Mouse (Mus musculus) heart, embryonic 11.5 days (tissue): Measurements from ENCODE around the gene Neurl1a. TPM values are rescaled to one million over a fixed set of nuclear protein-coding genes. Genes with fewer than 3 reads are reported as not detected.
A peak's percentile ranks its signal among the peaks of the same experiment; 100 is the strongest.

Experiments
- ATAC-seq: fragments of 200-750 bp; cut with Nextera tagmentation; replicated peaks from 2 replicates; pipeline ENCODE4 v1.8.0; 2017; ENCODE audit warnings: moderate library complexity; ENCODE audit not compliant: insufficient number of reproducible peaks, low FRiP score, low TSS enrichment
- H3K27ac ChIP-seq: fragments of 300-500 bp; sonication (generic); 2 replicates; pipeline ENCODE4 v1.5.1; 2014; ENCODE audit warnings: mild to moderate bottlenecking, low read depth, low read length
- H3K27me3 ChIP-seq: fragments of 300-500 bp; sonication (generic); 2 replicates; pipeline ENCODE4 v1.6.1; 2014; ENCODE audit warnings: mild to moderate bottlenecking, low read length, mixed read lengths; ENCODE audit not compliant: control insufficient read depth, insufficient read depth
- H3K36me3 ChIP-seq: fragments of 300-500 bp; sonication (generic); 2 replicates; pipeline ENCODE4 v1.6.1; 2014; ENCODE audit warnings: mild to moderate bottlenecking, low read length, moderate library complexity, mixed read lengths; ENCODE audit not compliant: control insufficient read depth, insufficient read depth
- H3K4me1 ChIP-seq: fragments of 300-500 bp; sonication (generic); 2 replicates; pipeline ENCODE4 v1.6.1; 2014; ENCODE audit warnings: low read length; ENCODE audit not compliant: control insufficient read depth, insufficient read depth
- H3K4me2 ChIP-seq: fragments of 300-500 bp; sonication (generic); 2 replicates; pipeline ENCODE4 v1.6.1; 2014; ENCODE audit warnings: mild to moderate bottlenecking, moderate library complexity
- H3K4me3 ChIP-seq: fragments of 300-500 bp; sonication (generic); 2 replicates; pipeline ENCODE4 v1.5.1; 2014; ENCODE audit warnings: low read depth, low read length
- H3K9ac ChIP-seq: fragments of 300-500 bp; sonication (generic); 2 replicates; pipeline ENCODE4 v1.6.1; 2014; ENCODE audit warnings: mild to moderate bottlenecking, low read depth, low read length, moderate library complexity
- H3K9me3 ChIP-seq: fragments of 300-500 bp; sonication (generic); replicated peaks from 2 replicates; pipeline ENCODE4 v1.6.1; 2016; ENCODE audit warnings: low read length; ENCODE audit not compliant: control insufficient read depth
- WGBS: fragments of 180-500 bp; shearing (Covaris S2); extraction: QIAGEN DNeasy Blood & Tissue Kit; methylation state at CpG from one replicate; pipeline ENCODE4 v1.1.7; 2014; ENCODE audit not compliant: insufficient replicate concordance; 5-methylcytosine and 5-hydroxymethylcytosine counted together
- polyA plus RNA-seq: library from polyadenylated mRNA; unstranded; fragments of >200 nt; fragmentation: Nextera tagmentation; extraction: Ambion mirVana; gene quantifications from 2 replicates; pipeline ENCODE4 v1.2.1, GENCODE M21; 2014

Gene Neurl1a
- polyA plus RNA-seq, 1 experiment from 2014 or later = 3.2 TPM

DNA sequence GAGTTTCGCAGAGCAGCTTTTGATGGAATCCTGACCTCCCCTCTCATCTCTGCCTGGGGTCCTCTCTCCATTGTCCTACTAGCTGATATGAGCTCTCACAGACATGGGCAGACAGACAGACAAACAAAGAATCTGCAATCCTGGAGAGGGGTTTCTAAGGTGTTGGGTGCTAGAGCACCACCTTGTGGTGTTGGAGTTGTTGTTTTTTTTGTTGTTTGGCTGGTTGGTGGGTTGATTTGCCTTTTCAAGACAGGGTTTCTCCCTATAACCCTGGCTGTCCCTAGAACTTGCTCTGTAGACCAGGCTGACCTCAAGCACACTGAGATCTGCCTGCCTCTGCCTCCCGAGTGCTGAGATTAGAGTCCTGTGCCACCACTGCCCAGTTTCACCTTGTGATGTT, 3.1 kb upstream of the Neurl1a start:
- ATAC-seq = no peak

DNA sequence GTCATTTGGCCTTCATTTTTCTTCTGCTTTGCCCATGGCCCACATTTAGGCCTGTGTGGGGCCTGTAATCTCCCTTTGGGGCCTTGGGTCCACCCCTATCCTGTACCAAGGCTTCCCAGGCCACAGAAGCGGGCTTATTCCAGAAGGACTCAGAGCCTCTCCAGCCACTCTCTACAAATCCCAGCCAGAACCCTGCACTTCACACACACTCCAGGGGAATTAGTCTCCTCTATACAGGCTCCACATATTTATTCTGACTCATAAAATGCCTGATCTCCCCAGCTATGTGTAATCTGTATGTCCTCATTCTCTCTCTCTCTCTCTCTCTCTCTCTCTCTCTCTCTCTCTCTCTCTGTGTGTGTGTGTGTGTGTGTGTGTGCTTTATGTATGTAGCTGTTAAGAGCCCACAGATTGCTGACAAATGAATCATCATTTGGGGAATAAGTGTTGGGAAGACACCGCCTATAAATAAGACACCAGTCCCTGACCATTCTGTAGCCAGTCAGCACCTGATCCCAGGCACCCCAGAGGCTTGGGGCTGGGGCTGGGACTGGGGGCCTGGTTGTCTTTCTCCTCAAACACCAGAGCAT, 1.6 kb upstream of the Neurl1a start:
- H3K36me3 ChIP-seq = no peaks in the 10 kb centered on the region
- H3K4me3 ChIP-seq = no peak overlapping the region
- H3K27me3 ChIP-seq = peaks cover 42% of the 10 kb centered on the region
- no peak overlapping the region for H3K27ac ChIP-seq
- no peak for ATAC-seq
- WGBS = 89% methylated on average over 2 of the region's 2 CpGs
- H3K4me1 ChIP-seq = no peaks in the 10 kb centered on the region
- no peak overlapping the region for H3K9ac ChIP-seq
- no peak overlapping the region for H3K4me2 ChIP-seq
- H3K9me3 ChIP-seq = peaks cover 5% of the 10 kb centered on the region

More for the DNA sequence above, 3.1 kb upstream of the Neurl1a start:
- no peaks in the 10 kb centered on the region for H3K9me3 ChIP-seq
- no peak overlapping the region for H3K4me2 ChIP-seq
- peaks cover 32% of the 10 kb centered on the region for H3K27me3 ChIP-seq
- no peaks in the 10 kb centered on the region for H3K36me3 ChIP-seq
- H3K27ac ChIP-seq = no peak overlapping the region
- 41% methylated on average over 2 of the region's 2 CpGs for WGBS
- no peaks in the 10 kb centered on the region for H3K4me1 ChIP-seq
- no peak overlapping the region for H3K9ac ChIP-seq
- H3K4me3 ChIP-seq = no peak overlapping the region

DNA sequence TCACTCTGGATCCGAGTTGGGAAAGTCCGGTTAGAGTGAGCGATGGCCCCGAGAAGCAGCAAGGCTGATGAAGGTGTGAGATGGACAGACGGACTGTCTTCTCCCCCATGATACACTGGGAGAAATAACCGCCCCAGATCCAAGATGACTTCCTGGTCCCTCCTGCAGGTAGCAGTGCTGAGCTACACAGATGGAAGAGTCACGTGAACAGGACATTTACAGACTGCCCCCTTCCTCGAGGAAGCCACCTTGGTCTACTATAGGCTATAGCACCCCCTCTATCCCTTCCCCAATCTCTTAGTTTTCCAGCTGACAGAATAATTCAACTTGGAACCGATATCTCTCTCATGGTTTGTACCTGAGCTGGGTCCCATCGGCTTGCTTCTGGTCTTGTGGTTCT, 619 bp upstream of the Neurl1a start:
- peaks cover 42% of the 10 kb centered on the region for H3K27me3 ChIP-seq
- peak overlapping the region; percentile 50 for H3K4me3 ChIP-seq
- H3K4me2 ChIP-seq = peak overlapping the region; percentile 85
- H3K9me3 ChIP-seq = peaks cover 8% of the 10 kb centered on the region
- no peak for ATAC-seq
- H3K9ac ChIP-seq = no peak overlapping the region
- no peaks in the 10 kb centered on the region for H3K4me1 ChIP-seq
- 19% methylated on average over 10 of the region's 10 CpGs for WGBS
- H3K27ac ChIP-seq = no peak overlapping the region
- no peaks in the 10 kb centered on the region for H3K36me3 ChIP-seq

DNA sequence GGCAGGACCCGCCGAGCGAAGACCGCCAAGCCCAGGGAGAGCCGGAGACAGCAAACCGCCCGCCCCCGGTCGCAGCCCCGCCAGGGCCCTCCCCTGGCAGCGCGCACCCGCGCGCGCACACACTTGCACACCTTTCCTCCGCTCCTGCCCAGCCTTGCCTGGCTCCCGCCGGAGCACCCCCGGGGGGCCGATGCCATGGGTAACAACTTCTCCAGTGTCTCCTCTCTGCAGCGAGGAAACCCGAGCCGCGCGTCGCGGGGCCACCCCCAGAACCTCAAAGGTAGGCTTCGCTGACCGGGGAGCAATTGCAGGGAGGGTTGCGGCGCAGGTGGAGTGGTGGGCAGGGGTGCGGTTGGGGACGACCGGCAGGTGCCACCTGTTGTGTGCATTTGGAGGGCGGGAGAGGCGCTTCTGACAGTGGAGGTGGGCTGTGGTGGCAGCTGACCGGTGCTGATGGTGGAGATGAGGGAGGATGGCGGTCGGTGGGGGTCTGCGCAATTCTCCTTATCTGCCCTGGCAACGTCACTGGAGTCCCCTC, 721 bp downstream of the Neurl1a start:
- H3K27me3 ChIP-seq = peaks cover 42% of the 10 kb centered on the region
- no peak overlapping the region for H3K27ac ChIP-seq
- ATAC-seq = peak; percentile 41; the same call in 1 of the 2 replicates
- peaks cover 8% of the 10 kb centered on the region for H3K9me3 ChIP-seq
- no peaks in the 10 kb centered on the region for H3K4me1 ChIP-seq
- H3K4me3 ChIP-seq = peak overlapping the region; percentile 50
- H3K4me2 ChIP-seq = peak overlapping the region; percentile 85
- H3K36me3 ChIP-seq = no peaks in the 10 kb centered on the region
- WGBS = 0% methylated on average over 27 of the region's 42 CpGs
- peak overlapping the region; percentile 34; the same call in 1 of the 2 replicates for H3K9ac ChIP-seq

DNA sequence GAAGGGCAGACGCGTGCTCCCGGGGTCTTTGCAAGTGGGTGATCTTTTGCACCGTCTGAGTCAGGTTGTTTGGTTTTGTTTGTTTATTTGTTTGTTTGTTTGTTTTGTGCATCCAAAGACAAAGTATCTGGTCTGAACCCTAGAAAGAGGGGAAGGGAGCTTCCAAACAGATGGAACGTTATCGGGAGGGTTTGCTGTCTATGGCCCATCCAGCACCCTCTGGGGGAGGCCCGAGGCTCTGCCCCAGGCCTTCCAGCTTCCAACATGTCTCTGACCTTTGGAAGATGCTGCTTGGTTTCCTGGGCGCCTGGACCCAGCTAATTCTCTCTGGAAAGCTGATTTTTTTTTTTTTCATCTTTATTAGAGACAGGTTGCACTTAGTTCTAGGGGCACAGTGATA, 1.4 kb downstream of the Neurl1a start:
- Histone ChIP-seq H3K4me1 (no peaks in the 10 kb centered on the region), H3K27ac (no peak overlapping the region), H3K9ac (no peak overlapping the region), H3K4me2 (no peak overlapping the region), H3K9me3 (peaks cover 8% of the 10 kb centered on the region), H3K4me3 (no peak overlapping the region), H3K36me3 (no peaks in the 10 kb centered on the region), H3K27me3 (peaks cover 42% of the 10 kb centered on the region)
- ATAC-seq = no peak
- WGBS = 19% methylated on average over 8 of the region's 8 CpGs

DNA sequence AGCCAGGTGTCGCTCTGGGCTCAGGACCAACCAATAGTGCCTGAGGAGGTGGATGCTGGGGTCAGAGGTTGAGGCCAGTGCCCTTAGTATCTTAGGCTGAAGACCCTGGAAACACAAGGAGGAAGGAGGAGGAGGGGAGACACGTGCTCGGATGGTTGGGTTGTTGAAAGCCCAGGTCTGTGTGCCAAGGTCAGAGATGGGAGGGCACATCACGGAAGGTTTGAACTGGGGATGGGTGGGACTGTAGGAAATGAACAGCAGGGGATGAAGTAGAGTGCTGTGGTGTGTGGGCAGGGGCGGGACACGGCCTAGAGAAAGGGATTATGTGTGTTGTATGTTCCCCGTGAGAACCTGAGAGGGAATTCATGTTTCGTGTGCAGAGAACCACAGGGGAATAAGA, 5.6 kb downstream of the Neurl1a start:
- H3K9me3 ChIP-seq = peaks cover 8% of the 10 kb centered on the region
- peaks cover 23% of the 10 kb centered on the region for H3K27me3 ChIP-seq
- peaks cover 5% of the 10 kb centered on the region; the same call in 1 of the 2 replicates for H3K4me1 ChIP-seq
- no peaks in the 10 kb centered on the region for H3K36me3 ChIP-seq
- WGBS = 61% methylated on average over 8 of the region's 8 CpGs
- H3K9ac ChIP-seq = no peak overlapping the region
- no peak overlapping the region for H3K27ac ChIP-seq
- no peak overlapping the region for H3K4me2 ChIP-seq
- H3K4me3 ChIP-seq = no peak overlapping the region
- no peak for ATAC-seq

DNA sequence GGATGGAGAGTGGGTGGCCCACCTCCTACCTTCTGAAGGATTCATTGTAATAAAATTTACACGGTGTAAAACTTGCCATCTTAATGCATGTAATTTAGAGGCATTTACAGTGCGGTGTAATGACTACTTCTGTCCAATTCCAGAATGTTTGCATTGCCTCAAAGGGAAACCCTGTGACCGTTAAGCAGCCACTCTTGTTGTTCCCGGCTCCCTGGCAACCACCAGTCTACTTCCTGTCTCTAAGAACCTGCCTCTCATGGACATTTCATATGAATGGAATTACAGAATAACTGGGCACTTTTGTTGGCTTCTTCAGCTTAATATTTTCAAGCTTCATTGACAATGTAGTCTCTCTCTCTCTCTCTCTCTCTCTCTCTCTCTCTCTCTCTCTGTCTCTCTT, 6.1 kb downstream of the Neurl1a start:
- ATAC-seq = no peak
- peaks cover 17% of the 10 kb centered on the region for H3K27me3 ChIP-seq
- no peak overlapping the region for H3K9ac ChIP-seq
- H3K4me1 ChIP-seq = peaks cover 5% of the 10 kb centered on the region; the same call in 1 of the 2 replicates
- no peak overlapping the region for H3K4me2 ChIP-seq
- H3K4me3 ChIP-seq = no peak overlapping the region
- peaks cover 8% of the 10 kb centered on the region for H3K9me3 ChIP-seq
- H3K36me3 ChIP-seq = no peaks in the 10 kb centered on the region
- 55% methylated on average over 4 of the region's 4 CpGs for WGBS
- H3K27ac ChIP-seq = no peak overlapping the region

DNA sequence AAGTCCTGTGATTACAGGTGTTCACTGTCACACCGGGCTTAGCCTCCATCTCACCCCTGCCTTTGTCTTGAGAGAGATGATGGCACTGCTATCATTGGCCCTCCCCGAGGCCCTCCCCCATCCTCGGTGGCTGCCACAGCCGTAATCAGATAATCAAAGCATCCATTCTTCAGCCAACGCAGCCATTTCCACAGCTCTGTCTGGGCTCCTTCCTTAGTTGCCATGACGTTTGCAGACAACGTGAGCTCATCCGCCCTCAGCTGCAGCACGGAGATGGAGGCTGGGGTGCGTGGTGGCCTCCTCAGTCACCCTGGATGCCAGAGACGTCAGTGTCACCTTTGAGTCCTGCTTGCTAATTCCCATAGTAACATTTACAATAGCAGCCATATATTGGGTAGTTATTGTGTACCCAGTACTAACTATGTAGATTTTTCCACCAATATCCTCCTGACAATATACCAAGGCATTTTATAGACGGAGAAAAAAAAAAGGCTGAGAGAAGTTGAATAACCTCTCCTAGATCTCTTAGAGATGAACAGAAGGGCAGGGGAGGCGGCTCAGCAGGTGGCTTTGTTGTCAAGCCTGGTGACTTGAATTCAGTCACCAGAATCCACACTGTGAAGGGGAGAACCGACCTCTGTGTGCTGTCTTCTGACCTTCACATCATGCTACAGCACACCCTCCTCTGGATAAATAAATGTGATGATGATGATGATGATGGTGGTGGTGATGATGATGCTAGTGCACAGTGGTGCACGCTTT, 8.1 kb downstream of the Neurl1a start:
- H3K27me3 ChIP-seq = peaks cover under 1% of the 10 kb centered on the region
- no peak overlapping the region for H3K9ac ChIP-seq
- no peak for ATAC-seq
- WGBS = 42% methylated on average over 15 of the region's 15 CpGs
- H3K4me2 ChIP-seq = no peak overlapping the region
- peaks cover 6% of the 10 kb centered on the region for H3K9me3 ChIP-seq
- no peak overlapping the region for H3K4me3 ChIP-seq
- no peaks in the 10 kb centered on the region for H3K36me3 ChIP-seq
- H3K4me1 ChIP-seq = peaks cover 5% of the 10 kb centered on the region; the same call in 1 of the 2 replicates
- H3K27ac ChIP-seq = no peak overlapping the region
